Mouse (Mus musculus) limb, embryonic 11.5 days (tissue): Measurements from ENCODE around the gene Als2. TPM values are rescaled to one million over a fixed set of nuclear protein-coding genes. Genes with fewer than 3 reads are reported as not detected.

ENCODE experiments used
- ATAC-seq: fragments of 200-750 bp; cut with Nextera tagmentation; 2 replicates; pipeline ENCODE4 v1.8.0; 2017; ENCODE audit warnings: low read depth; ENCODE audit not compliant: insufficient number of reproducible peaks, low FRiP score, low TSS enrichment
- DNase-seq: peaks from one replicate; pipeline ENCODE4 v3.0.0-alpha.2; 2015; ENCODE audit warnings: low spot score
- H3K27ac ChIP-seq: fragments of 300-500 bp; sonication (generic); replicated peaks from 2 replicates; pipeline ENCODE4 v1.5.1; 2014; ENCODE audit warnings: low read depth, mild to moderate bottlenecking, low read length
- H3K27me3 ChIP-seq: fragments of 300-500 bp; sonication (generic); 2 replicates; pipeline ENCODE4 v1.6.1; 2014; ENCODE audit warnings: mild to moderate bottlenecking, low read length, mixed read lengths; ENCODE audit not compliant: control insufficient read depth, insufficient read depth
- H3K36me3 ChIP-seq: fragments of 300-500 bp; sonication (generic); 2 replicates; pipeline ENCODE4 v1.6.1; 2014; ENCODE audit warnings: mild to moderate bottlenecking, low read length, moderate library complexity, mixed read lengths; ENCODE audit not compliant: control insufficient read depth, insufficient read depth
- H3K4me1 ChIP-seq: fragments of 300-500 bp; sonication (generic); 2 replicates; pipeline ENCODE4 v1.6.1; 2014; ENCODE audit warnings: low read length, mixed read lengths; ENCODE audit not compliant: control insufficient read depth, insufficient read depth
- H3K4me2 ChIP-seq: fragments of 300-500 bp; sonication (generic); 2 replicates; pipeline ENCODE4 v1.6.1; 2014; ENCODE audit warnings: low read depth, mild to moderate bottlenecking, moderate library complexity; ENCODE audit not compliant: severe bottlenecking
- H3K4me3 ChIP-seq: fragments of 300-500 bp; sonication (generic); 2 replicates; pipeline ENCODE4 v1.5.1; 2014; ENCODE audit warnings: low read depth, low read length
- H3K9ac ChIP-seq: fragments of 300-500 bp; sonication (generic); 2 replicates; pipeline ENCODE4 v1.6.1; 2014; ENCODE audit warnings: mild to moderate bottlenecking, low read length
- H3K9me3 ChIP-seq: fragments of 300-500 bp; sonication (generic); 2 replicates; pipeline ENCODE4 v1.6.1; 2016; ENCODE audit warnings: low read length; ENCODE audit not compliant: control insufficient read depth
- WGBS: fragments of 180-500 bp; shearing (Covaris S2); extraction: QIAGEN DNeasy Blood & Tissue Kit; methylation state at CpG from one replicate; pipeline ENCODE4 v1.1.7; 2014; 5-methylcytosine and 5-hydroxymethylcytosine counted together
- polyA plus RNA-seq: library from polyadenylated mRNA; unstranded; fragments of >200 nt; fragmentation: Nextera tagmentation; extraction: Ambion mirVana; gene quantifications from 2 replicates; pipeline ENCODE4 v1.2.1, GENCODE M21; 2014

The Als2 gene
- polyA plus RNA-seq, 1 experiment from 2014 or later, result 12.0 TPM

DNA sequence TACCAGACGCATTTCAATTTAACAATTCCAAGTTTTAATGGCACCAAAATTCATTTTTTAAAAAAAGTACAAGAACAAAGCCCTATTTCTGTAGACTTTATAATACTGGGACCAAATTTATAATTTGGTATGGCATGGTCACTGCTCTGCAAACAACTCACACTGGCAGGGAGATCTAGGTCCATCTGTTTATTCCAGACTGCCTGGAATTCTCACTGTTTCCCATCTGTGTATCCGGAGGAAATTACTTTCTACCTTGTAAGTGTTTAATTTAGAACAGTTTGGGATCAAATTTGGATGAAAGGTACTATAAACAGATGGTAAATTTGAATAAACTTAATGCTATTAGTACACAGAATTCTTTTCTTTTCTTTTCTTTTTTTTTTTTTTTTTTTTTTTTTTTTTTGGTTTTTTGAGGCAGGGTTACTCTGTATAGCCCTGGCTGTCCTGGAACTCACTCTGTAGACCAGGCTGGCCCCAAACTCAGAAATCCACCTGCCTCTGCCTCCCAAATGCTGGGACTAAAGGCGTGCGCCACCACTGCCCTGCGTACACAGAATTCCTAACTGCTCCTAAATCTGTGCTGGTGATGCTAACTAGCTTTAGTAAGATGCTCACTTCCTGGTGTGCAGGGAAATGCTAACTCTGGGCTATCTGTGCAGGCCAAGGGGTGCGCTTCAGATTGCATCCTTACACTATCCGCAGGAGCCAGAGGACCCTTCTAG, 14.8 kb downstream of the Als2 start:
- no peaks in the 10 kb centered on the region for H3K9me3 ChIP-seq
- no peak for ATAC-seq

DNA sequence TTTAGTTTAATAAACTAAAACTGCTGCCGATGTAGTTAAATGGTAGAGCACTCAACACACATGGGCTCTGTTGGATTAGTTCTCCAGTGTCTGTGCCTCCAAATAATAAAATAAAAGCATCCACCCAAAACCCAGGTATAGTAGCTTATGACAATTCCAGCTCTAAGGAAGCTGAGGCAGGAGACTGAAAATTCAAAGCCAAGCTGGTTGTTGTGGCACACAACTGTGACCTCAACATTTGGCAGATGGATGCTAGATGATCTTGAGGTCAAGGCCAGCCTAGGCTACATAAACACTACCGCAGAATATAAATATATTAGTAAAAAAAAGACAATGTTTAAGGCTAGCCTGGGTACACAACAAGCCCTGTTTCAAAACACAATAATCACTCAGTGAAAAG, 15.4 kb downstream of the Als2 start:
- Histone ChIP-seq H3K27me3 (no peaks in the 10 kb centered on the region), H3K9me3 (no peaks in the 10 kb centered on the region), H3K4me2 (no peak overlapping the region), H3K36me3 (no peaks in the 10 kb centered on the region), H3K9ac (no peak overlapping the region), H3K27ac (no peak overlapping the region), H3K4me3 (no peak overlapping the region), H3K4me1 (no peaks in the 10 kb centered on the region)
- ATAC-seq, result no peak
- DNase-seq, result no peak
- WGBS, result 99% methylated on average over 2 of the region's 2 CpGs

More for the DNA sequence above, 14.8 kb downstream of the Als2 start:
- H3K36me3 ChIP-seq, result no peaks in the 10 kb centered on the region
- DNase-seq, result no peak
- no peak overlapping the region for H3K4me3 ChIP-seq
- H3K9ac ChIP-seq, result no peak overlapping the region
- H3K27ac ChIP-seq, result no peak overlapping the region
- no peaks in the 10 kb centered on the region for H3K4me1 ChIP-seq
- no peak overlapping the region for H3K4me2 ChIP-seq
- WGBS, result 92% methylated on average over 7 of the region's 7 CpGs
- H3K27me3 ChIP-seq, result no peaks in the 10 kb centered on the region

DNA sequence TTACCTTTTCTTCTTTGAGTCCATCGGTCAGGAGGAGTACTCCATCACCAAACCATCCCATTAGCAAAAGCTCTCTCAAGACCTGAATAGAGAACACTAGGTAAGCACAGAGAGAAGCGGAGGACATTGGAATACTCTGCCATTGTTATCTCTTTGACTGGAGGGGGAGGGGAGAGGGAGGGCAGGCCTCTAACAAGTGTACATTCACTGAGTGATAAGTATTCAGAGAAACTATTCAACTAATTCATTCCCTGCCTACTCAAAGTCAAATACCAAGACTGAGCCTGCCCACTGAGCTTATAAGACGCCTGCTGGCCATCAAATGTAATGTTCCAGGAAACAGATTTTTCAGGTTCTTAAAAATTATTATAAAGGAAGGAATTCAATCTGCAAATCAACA, 16.7 kb downstream of the Als2 start:
- Histone ChIP-seq H3K27me3 (no peaks in the 10 kb centered on the region), H3K27ac (no peak overlapping the region), H3K9ac (no peak overlapping the region), H3K4me1 (no peaks in the 10 kb centered on the region), H3K9me3 (no peaks in the 10 kb centered on the region), H3K36me3 (no peaks in the 10 kb centered on the region), H3K4me3 (no peak overlapping the region), H3K4me2 (no peak overlapping the region)
- WGBS, result 89% methylated on average over 3 of the region's 3 CpGs
- ATAC-seq (no peak), DNase-seq (no peak)

DNA sequence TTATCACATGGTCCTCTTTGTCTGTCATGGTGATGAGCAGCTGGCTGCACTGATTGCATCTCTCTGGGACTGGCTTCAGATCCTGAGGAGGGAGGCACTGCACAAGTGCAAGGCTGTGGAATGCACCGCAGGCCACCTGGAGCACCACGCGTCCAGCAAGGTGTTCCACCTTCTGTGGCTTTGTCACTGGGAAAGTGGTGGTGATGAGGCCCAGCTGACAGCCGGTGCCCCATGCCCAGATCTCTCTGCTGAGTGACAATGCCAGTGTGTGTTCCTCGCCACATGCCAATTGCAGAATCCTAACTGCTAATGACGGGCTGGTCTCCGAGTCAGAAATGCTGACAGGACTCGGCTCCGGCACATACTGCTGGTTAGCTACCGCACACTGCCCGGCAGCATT, 21.6 kb downstream of the Als2 start:
- WGBS, result 94% methylated on average over 11 of the region's 11 CpGs
- Histone ChIP-seq H3K4me2 (no peak overlapping the region), H3K9me3 (no peaks in the 10 kb centered on the region), H3K4me1 (no peaks in the 10 kb centered on the region), H3K27me3 (no peaks in the 10 kb centered on the region), H3K9ac (no peak overlapping the region), H3K27ac (no peak overlapping the region), H3K36me3 (0 out of 2 replicates have a peak, but pooled peaks cover 2% of the 10 kb centered on the region), H3K4me3 (no peak overlapping the region)
- ATAC-seq, result no peak
- no peak for DNase-seq

DNA sequence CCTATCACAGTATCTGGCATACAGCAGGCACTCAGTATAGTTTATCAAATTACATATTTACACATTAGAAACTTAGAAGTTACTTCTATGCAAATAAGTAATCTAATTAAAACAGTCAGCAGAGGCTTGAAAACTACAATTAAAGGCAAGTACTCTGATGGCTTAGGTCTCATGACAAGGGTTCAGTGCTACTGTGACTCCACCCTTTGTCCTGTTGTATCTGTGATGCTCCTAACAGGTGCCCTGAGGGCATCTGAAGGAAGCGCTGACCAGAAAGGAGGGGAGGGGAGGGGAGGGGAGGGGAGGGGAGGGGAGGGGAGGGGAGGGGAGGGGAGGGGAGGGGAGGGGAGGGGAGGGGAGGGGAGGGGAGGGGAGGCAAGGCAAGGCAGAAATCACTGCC, 24.1 kb downstream of the Als2 start:
- H3K4me3 ChIP-seq, result no peak overlapping the region
- H3K9ac ChIP-seq, result no peak overlapping the region
- 0 out of 2 replicates have a peak, but pooled peaks cover 2% of the 10 kb centered on the region for H3K36me3 ChIP-seq
- H3K4me1 ChIP-seq, result no peaks in the 10 kb centered on the region
- H3K9me3 ChIP-seq, result no peaks in the 10 kb centered on the region
- H3K4me2 ChIP-seq, result no peak overlapping the region
- H3K27me3 ChIP-seq, result no peaks in the 10 kb centered on the region
- no peak for ATAC-seq
- no peak overlapping the region for H3K27ac ChIP-seq
- DNase-seq, result no peak
- no CpG with 5 or more reads among the region's 1 CpGs for WGBS

- ATAC-seq (no peak), DNase-seq (no peak)
- Histone ChIP-seq H3K4me2 (no peak overlapping the region), H3K9me3 (no peaks in the 10 kb centered on the region), H3K27me3 (no peaks in the 10 kb centered on the region), H3K27ac (no peak overlapping the region), H3K36me3 (0 out of 2 replicates have a peak, but pooled peaks cover 2% of the 10 kb centered on the region), H3K9ac (no peak overlapping the region), H3K4me1 (no peaks in the 10 kb centered on the region), H3K4me3 (no peak overlapping the region)
- WGBS, result 85% methylated on average over 5 of the region's 5 CpGs
Observed at GRCm38 (mm10) chr1:59212076-59212779, 24.8 kb downstream of the Als2 start.

GRCm38 (mm10) chr1:59211651-59212050, 25.4 kb downstream of the Als2 start:
- H3K4me3 ChIP-seq, result no peak overlapping the region
- no peak overlapping the region for H3K27ac ChIP-seq
- ATAC-seq (no peak), DNase-seq (no peak)
- H3K9me3 ChIP-seq, result no peaks in the 10 kb centered on the region
- H3K27me3 ChIP-seq, result no peaks in the 10 kb centered on the region
- no peak overlapping the region for H3K9ac ChIP-seq
- H3K4me1 ChIP-seq, result no peaks in the 10 kb centered on the region
- 87% methylated on average over 4 of the region's 4 CpGs for WGBS
- no peak overlapping the region for H3K4me2 ChIP-seq
- H3K36me3 ChIP-seq, result 0 out of 2 replicates have a peak, but pooled peaks cover 2% of the 10 kb centered on the region

DNA sequence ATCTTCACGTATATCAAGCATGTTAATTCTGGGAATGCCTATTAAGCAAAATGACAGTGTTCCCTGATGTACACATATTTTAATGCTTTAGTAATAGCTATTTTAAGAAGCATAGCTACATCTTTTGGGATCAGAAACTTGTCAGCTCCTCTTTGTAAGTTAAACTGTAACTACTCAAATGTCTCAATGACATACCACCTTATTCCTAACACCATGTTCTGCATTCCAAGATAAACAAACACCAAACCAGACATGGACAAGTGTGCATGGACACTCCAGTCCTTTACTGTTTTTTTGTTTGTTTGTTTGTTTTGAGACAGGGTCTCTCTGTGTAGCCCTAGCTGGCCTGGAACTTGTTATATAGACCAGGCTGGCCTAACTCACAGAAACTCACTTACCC, 28.7 kb downstream of the Als2 start:
- Histone ChIP-seq H3K9ac (no peak overlapping the region), H3K4me2 (no peak overlapping the region), H3K4me3 (no peak overlapping the region), H3K9me3 (no peaks in the 10 kb centered on the region), H3K4me1 (no peaks in the 10 kb centered on the region), H3K27ac (no peak overlapping the region), H3K36me3 (no peaks in the 10 kb centered on the region), H3K27me3 (no peaks in the 10 kb centered on the region)
- no peak for DNase-seq
- ATAC-seq, result no peak
- 96% methylated on average over 1 of the region's 1 CpGs for WGBS
